In the genomic region with DNA sequence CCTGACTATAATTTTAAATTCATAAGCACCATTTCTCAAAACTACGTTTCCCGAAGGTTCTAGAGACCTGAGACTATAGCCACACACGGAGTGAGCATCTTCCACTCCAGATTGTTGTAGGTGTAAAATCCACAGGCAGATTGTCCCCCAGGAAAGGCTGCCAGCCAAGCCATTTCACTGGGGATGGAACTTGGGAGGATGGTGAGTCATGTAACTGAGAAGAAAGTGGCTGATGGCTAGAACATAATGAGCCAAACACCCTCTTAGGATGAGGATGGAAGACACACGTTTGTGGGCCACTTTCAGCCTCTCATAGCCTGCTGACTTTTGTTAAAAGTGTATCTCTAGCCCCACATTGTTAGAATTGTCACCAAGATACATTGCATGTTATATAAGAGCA, we compare ENCODE assay signal across 15 mouse cellular contexts.
A peak's percentile ranks its signal among the peaks of the same experiment; 100 is the strongest.
DNase-seq lines count a peak whose midpoint lies in the region; ATAC-seq and TF ChIP-seq lines count a peak whose summit lies in the region.
"Had no signal": no experiment of that assay in that cellular context is flagged by ENCODE, and none has a peak within 500 bp of the region (broad histone marks: within the 10 kb centered on the region; RNA-seq: fewer than 3 reads in every experiment).

No protein-coding gene starts in this region.

- H3K9ac ChIP-seq in heart, embryonic 12.5 days: no peak overlapping the region
- H3K9ac ChIP-seq in forebrain, embryonic 15.5 days (replicated peaks): no peak overlapping the region
- H3K9ac ChIP-seq: heart, embryonic 15.5 days; neural tube, embryonic 15.5 days had no signal

- H3K36me3 ChIP-seq in heart, embryonic 12.5 days: no peaks in the 10 kb centered on the region
- no peaks in the 10 kb centered on the region for H3K36me3 ChIP-seq in forebrain, embryonic 15.5 days
- H3K36me3 ChIP-seq: heart, embryonic 15.5 days; neural tube, embryonic 15.5 days had no signal

- no peak overlapping the region for H3K4me2 ChIP-seq in heart, embryonic 12.5 days
- no peak overlapping the region for H3K4me2 ChIP-seq in forebrain, embryonic 15.5 days (replicated peaks)
- H3K4me2 ChIP-seq: heart, embryonic 15.5 days; neural tube, embryonic 15.5 days had no signal

- intact Hi-C loops in gastrocnemius, adult 2 months (cut with DNase I): no loop called here

- H3K27me3 ChIP-seq in heart, embryonic 12.5 days (replicated peaks): no peaks in the 10 kb centered on the region
- H3K27me3 ChIP-seq in forebrain, embryonic 15.5 days: no peaks in the 10 kb centered on the region
- H3K27me3 ChIP-seq: heart, embryonic 15.5 days; neural tube, embryonic 15.5 days had no signal

- H3K27ac ChIP-seq in gastrocnemius, adult 2 months: no peak overlapping the region
- no peak overlapping the region for H3K27ac ChIP-seq in heart, embryonic 12.5 days (ENCODE audit: poor library complexity, severe bottlenecking)
- no peak overlapping the region for H3K27ac ChIP-seq in forebrain, embryonic 15.5 days (replicated peaks)
- H3K27ac ChIP-seq: heart, embryonic 15.5 days; neural tube, embryonic 15.5 days had no signal

- peak; percentile 78 for DNase-seq in cerebellum, adult 9-10 months
- DNase-seq in frontal cortex, postnatal 10 days (ENCODE audit: low spot score in 2 of 2): peak; percentile 35 to 42
- peak; percentile 26 to 40 for DNase-seq in layer of hippocampus, postnatal 25 days (ENCODE audit: extremely low spot score in 1 of 2, low spot score in 1 of 2)
- DNase-seq in right cerebral cortex, postnatal 10 days (ENCODE audit: low spot score in 2 of 2): peak; percentile 74 to 77
- no peak for DNase-seq in gastrocnemius, adult 2 months
- no peak for DNase-seq in lung, adult 18-20 months
- DNase-seq: adrenal gland, postnatal 14 days; gastrocnemius, postnatal 10 days; kidney, postnatal 10 days; lung, postnatal 36 days; spleen, adult 18-20 months had no signal

- H3K4me1 ChIP-seq in heart, embryonic 12.5 days (replicated peaks): no peaks in the 10 kb centered on the region
- no peaks in the 10 kb centered on the region for H3K4me1 ChIP-seq in forebrain, embryonic 15.5 days
- H3K4me1 ChIP-seq: heart, embryonic 15.5 days; neural tube, embryonic 15.5 days had no signal

- 72% methylated on average over 4 of the region's 4 CpGs for WGBS in heart, embryonic 12.5 days
- WGBS in forebrain, embryonic 15.5 days: 91% methylated on average over 4 of the region's 4 CpGs

- H3K9me3 ChIP-seq in heart, embryonic 12.5 days (replicated peaks): no peaks in the 10 kb centered on the region
- H3K9me3 ChIP-seq in forebrain, embryonic 15.5 days: no peaks in the 10 kb centered on the region
- H3K9me3 ChIP-seq: heart, embryonic 15.5 days; neural tube, embryonic 15.5 days had no signal

- no peak for ATAC-seq in heart, embryonic 12.5 days (ENCODE audit: insufficient number of reproducible peaks, low FRiP score)
- no peak for ATAC-seq in forebrain, embryonic 15.5 days (replicated peaks)

- no peak overlapping the region for H3K4me3 ChIP-seq in gastrocnemius, adult 2 months
- no peak overlapping the region for H3K4me3 ChIP-seq in heart, embryonic 12.5 days
- no peak overlapping the region for H3K4me3 ChIP-seq in forebrain, embryonic 15.5 days
- H3K4me3 ChIP-seq: heart, embryonic 15.5 days; neural tube, embryonic 15.5 days had no signal

- TF ChIP-seq CTCF in gastrocnemius, adult 2 months (IDR thresholded peaks at IDR 0.05): no peak

Comparison
In these comparisons a context has a peak if more than half of its experiments do, and no peak if none do; other contexts are left out.
1. DNase-seq: peak in cerebellum, adult 9-10 months (single experiment), frontal cortex, postnatal 10 days (2 of 2), layer of hippocampus, postnatal 25 days (2 of 2) and right cerebral cortex, postnatal 10 days (2 of 2); none in gastrocnemius, adult 2 months (single experiment) and lung, adult 18-20 months (0 of 2).